Mouse (Mus musculus): Measurements from ENCODE around the gene Gm7029. TPM values are rescaled to one million over a fixed set of nuclear protein-coding genes. Genes with fewer than 3 reads are reported as not detected.
"Not testable (repeated sequence)": the region's sequence is repeated elsewhere in the genome, so short reads cannot be mapped to it uniquely, and the experiment has no call there.

The Gm7029 gene
- total RNA-seq, 2 experiments from 2014 or later: not detected

GRCm38 (mm10) chr17:33891357-33891756 lies 17.7 kb downstream of the Gm7029 start:
- DNase-seq (ENCODE audit: low spot score in 2 of 2): no peak

DNA sequence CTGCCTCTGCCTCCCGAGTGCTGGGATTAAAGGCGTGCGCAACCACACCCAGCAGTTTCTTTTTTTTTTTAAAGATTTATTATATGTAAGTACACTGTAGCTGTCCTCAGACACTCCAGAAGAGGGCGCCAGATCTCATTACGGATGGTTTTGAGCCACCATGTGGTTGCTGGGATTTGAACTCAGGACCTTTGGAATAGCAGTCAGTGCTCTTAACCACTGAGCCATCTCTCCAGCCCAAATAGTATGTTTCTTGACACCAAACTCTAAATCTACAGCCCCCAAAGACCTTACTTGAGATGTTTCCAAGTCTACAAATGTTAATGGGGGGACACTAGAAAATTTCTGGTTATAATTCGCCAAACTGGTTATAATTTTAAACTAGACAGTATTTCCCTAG lies 18.3 kb downstream of the Gm7029 start:
- DNase-seq (ENCODE audit: low spot score in 2 of 2): not testable (repeated sequence)

GRCm38 (mm10) chr17:33892429-33892828 lies 18.8 kb downstream of the Gm7029 start:
- no peak for DNase-seq (ENCODE audit: low spot score in 2 of 2)

DNA sequence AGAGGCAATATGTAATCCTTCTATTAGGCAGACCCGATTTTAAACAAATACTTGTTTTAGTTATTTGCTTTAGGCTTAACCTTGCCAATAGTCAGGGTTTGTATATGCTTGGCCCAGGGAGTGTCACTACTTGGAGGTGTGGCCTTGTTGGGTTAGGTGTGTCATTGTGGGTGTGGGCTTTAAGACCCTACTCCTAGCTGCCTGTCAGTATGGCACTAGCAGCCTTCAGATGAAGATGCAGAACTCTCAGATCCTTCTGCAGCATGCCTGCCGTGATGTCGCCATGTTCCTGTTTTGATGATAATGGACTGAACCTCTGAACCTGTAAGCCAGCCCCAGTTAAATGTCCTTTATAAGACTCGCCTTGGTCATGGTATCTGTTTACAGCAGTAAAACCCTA lies 19.4 kb downstream of the Gm7029 start:
- DNase-seq (ENCODE audit: low spot score in 2 of 2): not testable (repeated sequence)

- no peak for DNase-seq (ENCODE audit: low spot score in 2 of 2)
Observed at GRCm38 (mm10) chr17:33897114-33897794, 23.6 kb downstream of the Gm7029 start.

DNA sequence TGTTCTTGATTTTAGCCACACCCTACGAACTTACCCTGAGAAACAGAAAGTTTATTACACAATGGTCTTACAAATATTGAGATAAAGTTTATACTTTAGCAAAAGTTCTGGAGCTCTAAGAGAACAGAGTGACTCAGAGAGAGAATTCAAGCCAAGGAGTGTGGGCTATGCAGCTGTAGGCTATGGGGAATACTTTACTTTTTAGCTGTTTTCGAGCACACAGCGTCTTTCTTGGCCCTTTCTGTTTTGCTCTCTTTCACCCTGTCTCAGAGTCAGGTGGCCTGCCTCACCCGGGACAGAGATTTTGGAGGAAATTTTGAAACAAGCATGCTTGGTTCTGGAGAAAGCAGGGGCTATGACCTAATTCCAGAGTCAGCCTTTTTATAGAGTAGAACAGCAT lies 24.6 kb downstream of the Gm7029 start:
- not testable (repeated sequence) for DNase-seq (ENCODE audit: low spot score in 2 of 2)

DNA sequence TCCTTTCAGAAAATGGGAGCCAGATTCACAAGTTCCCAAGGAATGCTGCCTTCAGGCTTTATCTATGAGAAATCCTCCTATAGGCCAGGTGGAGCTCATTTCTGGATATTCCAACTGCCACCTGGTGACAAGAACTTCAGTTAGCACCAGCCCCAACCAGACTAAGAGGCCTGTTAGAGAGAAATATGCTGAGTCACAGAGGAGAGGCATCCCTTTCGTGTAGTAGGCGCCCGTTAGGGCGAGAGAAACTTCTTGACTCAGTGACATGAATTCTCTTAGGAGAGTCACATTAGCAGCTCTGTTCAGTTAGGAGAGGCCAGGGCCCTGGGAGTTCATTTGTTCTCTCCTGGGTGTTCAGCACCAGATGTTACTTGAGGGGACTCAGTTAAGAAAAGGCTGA lies 26.0 kb downstream of the Gm7029 start:
- no peak for DNase-seq (ENCODE audit: low spot score in 2 of 2)

- DNase-seq (ENCODE audit: low spot score in 2 of 2): no peak
Observed at GRCm38 (mm10) chr17:33900281-33900988, 26.8 kb downstream of the Gm7029 start.

DNA sequence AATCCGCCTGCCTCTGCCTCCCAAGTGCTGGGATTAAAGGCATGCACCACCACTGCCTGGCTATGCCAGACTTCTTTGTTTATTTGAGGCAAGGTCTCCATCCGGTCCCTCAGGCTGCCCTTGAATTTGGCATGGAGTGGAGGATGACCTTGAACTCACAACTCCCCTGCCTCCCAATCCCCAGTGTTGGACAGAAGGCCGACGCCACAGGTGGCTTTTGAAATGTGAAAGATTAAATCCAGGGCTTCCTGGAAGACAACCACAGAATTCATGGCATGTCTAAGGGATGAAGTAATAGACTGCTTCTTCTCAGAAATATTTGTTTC lies 27.3 kb downstream of the Gm7029 start:
- DNase-seq (ENCODE audit: low spot score in 2 of 2): no peak

GRCm38 (mm10) chr17:33901653-33902052 lies 28.0 kb downstream of the Gm7029 start:
- no peak for DNase-seq (ENCODE audit: low spot score in 2 of 2)

GRCm38 (mm10) chr17:33902079-33902478 lies 28.4 kb downstream of the Gm7029 start:
- DNase-seq (ENCODE audit: low spot score in 2 of 2): no peak

DNA sequence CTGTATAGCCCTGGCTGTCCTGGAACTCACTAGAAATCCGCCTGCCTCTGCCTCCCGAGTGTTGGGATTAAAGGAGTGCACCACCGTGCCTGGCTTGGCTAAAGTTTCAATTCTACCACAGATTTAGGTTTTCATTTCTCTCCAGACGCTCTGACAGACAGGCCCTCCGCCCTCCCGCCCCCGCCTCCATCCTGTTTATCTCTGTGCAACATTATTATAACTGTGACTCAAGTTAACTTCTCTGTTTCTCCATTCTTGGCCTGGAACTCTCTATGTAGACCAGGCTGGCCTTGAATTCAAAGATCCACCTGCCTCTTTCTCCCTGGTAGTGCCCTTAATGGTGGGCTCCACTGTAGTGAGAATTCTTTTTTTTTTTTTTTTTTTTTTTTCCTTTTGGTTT lies 28.9 kb downstream of the Gm7029 start:
- DNase-seq (ENCODE audit: low spot score in 2 of 2): no peak

DNA sequence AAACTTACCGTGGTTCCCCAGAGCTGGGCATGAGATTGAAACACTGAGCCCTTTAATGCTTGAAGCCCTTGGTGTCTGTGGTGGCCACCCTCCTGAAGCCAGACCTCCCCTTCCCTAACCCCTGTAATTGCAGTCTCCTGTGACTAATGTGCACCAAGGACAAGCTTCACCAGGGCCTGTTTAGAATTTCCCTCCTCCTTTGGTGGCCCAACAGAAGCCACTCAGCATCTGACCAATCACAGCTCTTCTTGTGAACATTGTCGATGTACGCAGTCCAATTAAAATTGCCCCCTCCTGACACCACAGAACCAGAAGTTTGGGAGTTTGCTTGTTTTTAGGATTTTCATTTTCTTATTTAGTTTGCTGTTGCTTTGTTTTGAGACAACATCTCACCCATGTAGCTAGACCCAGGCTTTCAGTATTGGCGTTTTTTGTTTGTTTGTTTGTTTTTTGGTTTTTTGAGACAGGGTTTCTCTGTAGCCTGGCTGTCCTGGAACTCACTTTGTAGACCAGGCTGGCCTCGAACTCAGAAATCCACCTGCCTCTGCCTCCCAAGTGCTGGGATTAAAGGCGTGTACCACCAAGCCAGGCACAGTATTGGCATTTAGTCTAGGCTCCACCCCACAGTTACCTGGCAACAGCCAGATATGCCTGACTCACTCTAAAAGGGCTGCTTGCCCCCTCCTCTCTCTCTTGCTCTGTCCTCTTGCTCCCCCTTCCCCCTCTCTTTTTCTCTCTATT lies 30.4 kb downstream of the Gm7029 start:
- DNase-seq (ENCODE audit: low spot score in 2 of 2): not testable (repeated sequence)

GRCm38 (mm10) chr17:33904835-33905234 lies 31.2 kb downstream of the Gm7029 start, which contains the start of gene Platr17:
Gene Platr17, plus strand, starts transcription at chr17:33905135.
- DNase-seq (ENCODE audit: low spot score in 2 of 2): not testable (repeated sequence)

DNA sequence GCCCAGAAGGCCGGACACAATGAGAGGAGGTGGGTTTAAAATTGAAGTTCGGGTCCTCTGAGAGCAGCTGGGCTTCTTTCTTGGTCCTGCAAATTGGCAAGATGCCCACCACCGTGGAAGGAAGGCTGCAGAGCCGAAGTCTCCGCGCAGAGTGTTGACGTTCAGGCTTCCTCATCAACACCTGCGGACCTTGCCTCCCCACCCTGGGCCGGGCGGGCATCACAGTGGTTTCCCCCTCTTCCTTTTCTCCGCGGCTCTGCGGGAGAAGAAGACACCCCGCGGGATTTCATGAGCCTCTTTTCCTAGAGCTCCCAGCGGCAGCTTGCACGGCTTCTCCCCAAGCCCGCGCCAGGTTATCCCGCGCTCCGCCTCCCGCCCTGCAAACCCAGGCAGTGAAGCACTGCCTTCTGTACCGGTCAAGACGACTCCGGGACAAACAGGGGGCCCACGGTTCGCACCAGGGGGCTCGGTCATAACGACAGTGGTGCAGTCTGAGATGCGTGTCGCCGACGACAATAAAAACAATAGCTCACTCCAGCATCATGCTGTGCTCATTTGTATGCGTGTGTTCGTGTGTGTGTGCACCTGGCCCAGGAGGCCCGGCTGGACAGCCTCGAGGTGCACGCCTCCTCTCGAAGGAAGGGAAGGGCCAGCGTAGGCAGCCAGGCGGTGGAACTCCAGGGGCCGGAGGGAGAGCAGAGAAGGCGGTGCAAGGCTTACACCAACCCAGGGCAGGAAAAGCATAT lies 34.9 kb downstream of the Gm7029 start:
- peak; percentile 55 to 61 for DNase-seq (ENCODE audit: low spot score in 2 of 2)

DNA sequence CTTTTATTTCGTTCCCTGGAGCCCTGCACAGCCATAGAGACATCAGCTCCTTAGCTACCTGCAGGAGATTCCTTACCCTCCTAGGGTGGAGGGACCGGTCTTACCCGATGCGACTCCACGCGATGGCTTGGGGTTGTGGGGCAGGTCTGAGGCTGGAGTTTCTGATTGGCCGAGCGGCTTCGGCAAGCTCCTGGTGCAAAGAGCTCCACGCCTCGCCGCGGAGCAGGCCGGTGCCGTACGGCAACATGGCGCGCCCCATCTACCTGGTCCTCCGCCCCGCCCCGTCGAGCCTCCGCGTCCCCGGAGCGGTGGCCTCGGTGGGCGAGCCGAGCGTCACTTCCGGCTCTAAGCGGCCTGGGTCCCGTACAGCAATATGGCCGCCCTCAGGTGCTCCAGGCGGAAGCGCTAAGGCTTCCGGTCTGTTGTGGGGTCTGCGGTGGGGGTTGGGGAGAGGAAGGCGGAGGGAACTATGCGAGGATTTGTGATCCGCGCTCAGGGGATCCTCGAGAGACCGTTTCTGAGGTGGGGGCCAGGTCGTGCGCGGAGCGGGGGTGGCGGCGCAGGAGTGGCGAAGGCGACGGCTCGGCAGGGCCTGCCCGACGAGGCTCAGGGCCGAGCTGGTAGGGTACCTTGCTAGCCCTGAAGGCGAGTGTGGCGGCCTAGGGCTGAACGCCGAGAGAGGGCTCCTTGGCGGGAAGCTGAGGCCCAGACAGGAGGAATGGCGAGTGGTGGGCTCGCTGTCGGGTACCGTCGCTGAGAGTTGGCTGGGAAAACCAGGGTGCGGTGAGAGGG lies 35.6 kb downstream of the Gm7029 start, which contains the start of gene Daxx:
Gene Daxx, plus strand, starts transcription at position 338 of the 792 bp plus-strand sequence.
- DNase-seq (ENCODE audit: low spot score in 2 of 2): peak; percentile 97 to 99

- DNase-seq (ENCODE audit: low spot score in 2 of 2): no peak
Observed at GRCm38 (mm10) chr17:33909869-33910250, 36.2 kb downstream of the Gm7029 start.

GRCm38 (mm10) chr17:33910346-33911051 lies 36.9 kb downstream of the Gm7029 start:
- no peak for DNase-seq (ENCODE audit: low spot score in 2 of 2)

DNA sequence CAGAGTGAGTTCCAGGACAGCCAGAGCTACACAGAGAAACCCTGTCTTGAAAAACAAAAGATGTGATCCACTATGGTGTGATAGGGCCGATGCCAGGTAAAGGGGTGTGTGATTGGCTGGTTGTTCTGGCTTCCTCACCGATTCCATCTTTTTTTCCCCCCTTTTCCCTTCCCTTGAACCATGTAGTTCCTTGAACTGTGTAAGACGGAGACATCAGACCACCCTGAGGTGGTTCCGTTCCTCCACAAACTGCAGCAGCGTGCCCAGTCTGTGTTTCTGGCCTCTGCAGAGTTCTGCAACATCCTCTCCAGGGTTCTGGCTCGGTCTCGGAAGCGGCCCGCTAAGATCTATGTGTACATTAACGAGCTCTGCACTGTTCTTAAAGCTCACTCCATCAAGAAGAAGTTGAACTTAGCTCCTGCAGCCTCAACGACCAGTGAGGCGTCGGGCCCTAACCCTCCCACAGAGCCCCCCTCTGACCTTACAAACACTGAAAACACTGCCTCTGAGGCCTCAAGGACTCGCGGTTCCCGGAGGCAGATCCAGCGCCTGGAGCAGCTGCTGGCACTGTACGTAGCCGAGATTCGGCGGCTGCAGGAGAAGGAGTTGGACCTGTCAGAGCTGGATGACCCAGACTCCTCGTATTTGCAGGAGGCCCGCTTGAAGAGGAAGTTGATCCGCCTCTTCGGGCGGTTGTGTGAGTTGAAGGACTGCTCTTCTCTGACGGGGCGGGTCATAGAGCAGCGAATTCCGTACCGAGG lies 37.6 kb downstream of the Gm7029 start:
- no peak for DNase-seq (ENCODE audit: low spot score in 2 of 2)

Data from layer of hippocampus, postnatal 14 days (tissue).